Comparison of ENCODE assay signal across 28 mouse cellular contexts in the genomic region with DNA sequence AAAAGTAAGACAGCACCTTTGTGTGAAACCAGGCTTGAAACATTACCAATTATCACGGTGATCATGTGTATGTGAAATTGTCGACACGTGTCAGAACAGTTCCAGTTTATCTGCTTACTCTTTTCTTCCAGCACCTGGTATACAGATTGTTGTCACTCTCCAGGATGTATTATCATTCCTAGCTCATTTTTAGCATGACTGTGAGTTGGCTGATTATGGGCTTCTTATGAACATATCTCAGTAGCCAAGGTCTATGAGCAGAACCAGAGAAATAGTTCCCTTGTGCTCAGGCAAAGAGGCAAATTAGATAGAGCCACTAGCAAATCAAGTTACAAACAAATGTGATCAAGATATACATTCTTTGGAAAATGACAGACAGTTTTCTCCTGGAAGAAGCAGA.
DNase-seq lines count a peak whose midpoint lies in the region; ATAC-seq and TF ChIP-seq lines count a peak whose summit lies in the region.
"Had no signal": no experiment of that assay in that cellular context is flagged by ENCODE, and none has a peak within 500 bp of the region (broad histone marks: within the 10 kb centered on the region; RNA-seq: fewer than 3 reads in every experiment).

No protein-coding gene starts in this region.

- no peaks in the 10 kb centered on the region for H3K9me3 ChIP-seq in liver, embryonic 11.5 days (ENCODE audit: control insufficient read depth, low read length)
- no peaks in the 10 kb centered on the region for H3K9me3 ChIP-seq in liver, embryonic 12.5 days (replicated peaks)
- H3K9me3 ChIP-seq in liver, embryonic 15.5 days (replicated peaks), result no peaks in the 10 kb centered on the region
- H3K9me3 ChIP-seq: embryonic facial prominence, embryonic 12.5 days; embryonic facial prominence, embryonic 15.5 days; heart, embryonic 15.5 days; hindbrain, embryonic 10.5 days; hindbrain, embryonic 13.5 days had no signal

- TF ChIP-seq POLR2A in kidney, adult 2 months (IDR thresholded peaks at IDR 0.05; ENCODE audit: low read depth, low read length), result no peak

- no peak for DNase-seq in liver, embryonic 11.5 days (ENCODE audit: low spot score)
- DNase-seq in liver, result no peak
- no peak for DNase-seq in embryo, embryonic 10 days (ENCODE audit: low spot score)
- no peak for DNase-seq in gastrocnemius, adult 18-20 months (ENCODE audit: low spot score)
- DNase-seq in kidney, adult 2 months, result no peak
- DNase-seq: adrenal gland, postnatal 10 days; adrenal gland, postnatal 36 days; cerebellum, adult 18-20 months; cerebellum, adult 9-10 months; cerebellum, postnatal 14 days; forebrain, postnatal 0 days; gastrocnemius, adult 2 months; gastrocnemius, postnatal 14 days; heart, adult 11 months; heart, postnatal 10 days; heart, postnatal 36 days had no signal

- peaks cover 10% of the 10 kb centered on the region for H3K4me1 ChIP-seq in liver, embryonic 11.5 days (replicated peaks; ENCODE audit: control insufficient read depth, insufficient read depth, low read length)
- H3K4me1 ChIP-seq in liver, embryonic 12.5 days, result peaks cover 65% of the 10 kb centered on the region
- peaks cover 55% of the 10 kb centered on the region for H3K4me1 ChIP-seq in liver, embryonic 15.5 days (replicated peaks)
- no peaks in the 10 kb centered on the region for H3K4me1 ChIP-seq in kidney, adult 2 months (ENCODE audit: control insufficient read depth, insufficient read depth, low read length)
- H3K4me1 ChIP-seq: embryonic facial prominence, embryonic 12.5 days; embryonic facial prominence, embryonic 15.5 days; heart, embryonic 15.5 days; hindbrain, embryonic 10.5 days; hindbrain, embryonic 13.5 days had no signal

- TF ChIP-seq CTCF in kidney, adult 2 months (conservative IDR thresholded peaks at IDR 0.05; ENCODE audit: insufficient read depth, insufficient read length, low read depth, low read length), result no peak

- no peak overlapping the region for H3K4me3 ChIP-seq in liver, embryonic 11.5 days (ENCODE audit: low read depth, low read length)
- no peak overlapping the region for H3K4me3 ChIP-seq in liver, embryonic 12.5 days
- no peak overlapping the region for H3K4me3 ChIP-seq in liver, embryonic 15.5 days (replicated peaks)
- no peak overlapping the region for H3K4me3 ChIP-seq in kidney, adult 2 months (ENCODE audit: insufficient read depth, low read depth, low read length)
- H3K4me3 ChIP-seq: embryonic facial prominence, embryonic 12.5 days; embryonic facial prominence, embryonic 15.5 days; gastrocnemius, adult 2 months; heart, embryonic 15.5 days; hindbrain, embryonic 10.5 days; hindbrain, embryonic 13.5 days had no signal

- no peaks in the 10 kb centered on the region for H3K36me3 ChIP-seq in liver, embryonic 11.5 days (ENCODE audit: control insufficient read depth, insufficient read depth, low read length)
- no peaks in the 10 kb centered on the region for H3K36me3 ChIP-seq in liver, embryonic 12.5 days
- no peaks in the 10 kb centered on the region for H3K36me3 ChIP-seq in liver, embryonic 15.5 days (replicated peaks)
- no peaks in the 10 kb centered on the region for H3K36me3 ChIP-seq in kidney, adult 2 months (ENCODE audit: control insufficient read depth, insufficient read depth, low read length)
- H3K36me3 ChIP-seq: embryonic facial prominence, embryonic 12.5 days; embryonic facial prominence, embryonic 15.5 days; heart, embryonic 15.5 days; hindbrain, embryonic 10.5 days; hindbrain, embryonic 13.5 days had no signal

- H3K27me3 ChIP-seq in liver, embryonic 11.5 days (replicated peaks; ENCODE audit: control insufficient read depth, insufficient read depth, low read length), result no peaks in the 10 kb centered on the region
- H3K27me3 ChIP-seq in liver, embryonic 12.5 days (replicated peaks), result no peaks in the 10 kb centered on the region
- no peaks in the 10 kb centered on the region for H3K27me3 ChIP-seq in liver, embryonic 15.5 days
- no peaks in the 10 kb centered on the region for H3K27me3 ChIP-seq in kidney, adult 2 months (replicated peaks; ENCODE audit: control insufficient read depth, insufficient read depth, low read length)
- H3K27me3 ChIP-seq: embryonic facial prominence, embryonic 12.5 days; embryonic facial prominence, embryonic 15.5 days; heart, embryonic 15.5 days; hindbrain, embryonic 13.5 days had no signal

- peak; percentile 25; the same call in 1 of the 2 replicates for ATAC-seq in liver, embryonic 11.5 days (replicated peaks; ENCODE audit: low FRiP score)
- ATAC-seq in liver, embryonic 12.5 days, result peak; percentile 27; the same call in 1 of the 2 replicates
- no peak for ATAC-seq in liver, embryonic 15.5 days (ENCODE audit: insufficient read depth)
- no peak for ATAC-seq in monocyte, adult 5-6 weeks (replicated peaks; ENCODE audit: insufficient number of reproducible peaks, low FRiP score, low TSS enrichment, poor library complexity, severe bottlenecking)
- ATAC-seq: forebrain, embryonic 14.5 days; forebrain, postnatal 0 days; hindbrain, embryonic 16.5 days; Patski had no signal

- H3K27ac ChIP-seq in liver, embryonic 11.5 days (ENCODE audit: low read depth, low read length), result no peak overlapping the region; the same call in 1 of the 2 replicates
- H3K27ac ChIP-seq in liver, embryonic 12.5 days, result peak overlapping the region; percentile 79
- peak overlapping the region; percentile 76 for H3K27ac ChIP-seq in liver, embryonic 15.5 days (replicated peaks)
- H3K27ac ChIP-seq in kidney, adult 2 months (ENCODE audit: insufficient read depth, low read depth, low read length), result no peak overlapping the region
- H3K27ac ChIP-seq: embryonic facial prominence, embryonic 12.5 days; embryonic facial prominence, embryonic 15.5 days; gastrocnemius, adult 2 months; heart, embryonic 15.5 days; hindbrain, embryonic 10.5 days; hindbrain, embryonic 13.5 days had no signal

- H3K9ac ChIP-seq in liver, embryonic 11.5 days (ENCODE audit: low read depth, low read length), result no peak overlapping the region
- no peak overlapping the region; the same call in 1 of the 2 replicates for H3K9ac ChIP-seq in liver, embryonic 12.5 days
- no peak overlapping the region for H3K9ac ChIP-seq in liver, embryonic 15.5 days
- H3K9ac ChIP-seq: embryonic facial prominence, embryonic 12.5 days; embryonic facial prominence, embryonic 15.5 days; forebrain, postnatal 0 days; heart, embryonic 15.5 days; hindbrain, embryonic 13.5 days had no signal

- no peak overlapping the region for H3K4me2 ChIP-seq in liver, embryonic 11.5 days
- H3K4me2 ChIP-seq in liver, embryonic 12.5 days, result no peak overlapping the region
- no peak overlapping the region for H3K4me2 ChIP-seq in liver, embryonic 15.5 days
- H3K4me2 ChIP-seq: embryonic facial prominence, embryonic 12.5 days; embryonic facial prominence, embryonic 15.5 days; heart, embryonic 11.5 days; heart, embryonic 15.5 days; hindbrain, embryonic 13.5 days had no signal

- 53% methylated on average over 3 of the region's 3 CpGs for WGBS in liver, embryonic 11.5 days
- 40% methylated on average over 3 of the region's 3 CpGs for WGBS in liver, embryonic 12.5 days (ENCODE audit: insufficient replicate concordance)
- WGBS in liver, embryonic 15.5 days (ENCODE audit: insufficient replicate concordance), result 25% methylated on average over 3 of the region's 3 CpGs
- WGBS in kidney, adult 2 months, result 89% methylated on average over 3 of the region's 3 CpGs

Comparison
In these comparisons a context has a peak if more than half of its experiments do, and no peak if none do; other contexts are left out.
1. ATAC-seq: peak in liver, embryonic 11.5 days (single experiment) and liver, embryonic 12.5 days (single experiment); none in liver, embryonic 15.5 days (single experiment) and monocyte, adult 5-6 weeks (single experiment).
2. H3K27ac ChIP-seq: peak in liver, embryonic 12.5 days (single experiment) and liver, embryonic 15.5 days (single experiment); none in liver, embryonic 11.5 days (single experiment) and kidney, adult 2 months (single experiment).